Mouse (Mus musculus) forebrain, embryonic 10.5 days (tissue): ENCODE data around the gene Stk35. TPM values are rescaled to one million over a fixed set of nuclear protein-coding genes. Genes with fewer than 3 reads are reported as not detected.

ENCODE experiments used
- DNase-seq: peaks from one replicate; pipeline ENCODE4 v3.0.0-alpha.2; 2017; ENCODE audit warnings: low spot score; ENCODE audit errors: extremely low spot score
- H3K27ac ChIP-seq: fragments of 300-500 bp; sonication (generic); 2 replicates; pipeline ENCODE4 v1.5.1; 2016; ENCODE audit warnings: mild to moderate bottlenecking
- H3K27me3 ChIP-seq: fragments of 300-500 bp; sonication (generic); 2 replicates; pipeline ENCODE4 v1.6.1; 2016; ENCODE audit warnings: mild to moderate bottlenecking; ENCODE audit not compliant: poor library complexity, severe bottlenecking
- H3K36me3 ChIP-seq: fragments of 300-500 bp; sonication (generic); replicated peaks from 2 replicates; pipeline ENCODE4 v1.6.1; 2016; ENCODE audit warnings: mild to moderate bottlenecking, moderate library complexity
- H3K4me1 ChIP-seq: fragments of 300-500 bp; sonication (generic); 2 replicates; pipeline ENCODE4 v1.6.1; 2016
- H3K4me3 ChIP-seq: fragments of 300-500 bp; sonication (generic); 2 replicates; pipeline ENCODE4 v1.5.1; 2016; ENCODE audit warnings: mild to moderate bottlenecking, moderate library complexity
- H3K9me3 ChIP-seq: fragments of 300-500 bp; sonication (generic); 2 replicates; pipeline ENCODE4 v1.6.1; 2016; ENCODE audit warnings: mild to moderate bottlenecking, moderate library complexity
- WGBS: fragments of 180-500 bp; shearing (Covaris S2); methylation state at CpG from one replicate; pipeline ENCODE4 v1.1.7; 2016; 5-methylcytosine and 5-hydroxymethylcytosine counted together
- polyA plus RNA-seq: library from polyadenylated mRNA; unstranded; fragments of >200 nt; fragmentation: Nextera tagmentation; extraction: Ambion mirVana; gene quantifications from 2 replicates; pipeline ENCODE4 v1.2.1, GENCODE M21; 2016

Stk35 gene
- polyA plus RNA-seq, 1 experiment from 2014 or later, result 13.8 TPM

GRCm38 (mm10) chr2:129881886-129882285 lies 81.6 kb downstream of the Stk35 start:
- WGBS, result 74% methylated on average over 1 of the region's 1 CpGs
- no peaks in the 10 kb centered on the region for H3K9me3 ChIP-seq
- H3K4me3 ChIP-seq, result no peak overlapping the region
- H3K27me3 ChIP-seq, result no peaks in the 10 kb centered on the region
- H3K27ac ChIP-seq, result no peak overlapping the region
- no peak for DNase-seq
- H3K36me3 ChIP-seq, result no peaks in the 10 kb centered on the region
- no peaks in the 10 kb centered on the region for H3K4me1 ChIP-seq

Other genes with a start within 250 kb of the Stk35 start
- gene Sirpa, start 207.7 kb upstream of the Stk35 start, polyA plus RNA-seq, result 15.6 and 16.0 TPM in 2 replicates
- 0.06 and 0.07 TPM in 2 replicates for gene Pdyn, start 100.7 kb upstream of the Stk35 start, polyA plus RNA-seq
- gene Tgm3, start 211.8 kb downstream of the Stk35 start, polyA plus RNA-seq, result not detected in 2 replicates